Mouse (Mus musculus): ENCODE data around the gene Slc35a1.

GRCm38 (mm10) chr4:34724306-34724705 lies 37.1 kb upstream of the Slc35a1 start:
- no peak for TF ChIP-seq CTCF (IDR thresholded peaks at IDR 0.05; ENCODE audit: low read depth, low read length)
- no peak for TF ChIP-seq POLR2A (IDR thresholded peaks at IDR 0.05; ENCODE audit: extremely low read depth, insufficient read depth, low read length)

All from liver, adult 2 months (tissue).